Mouse (Mus musculus) liver, adult (tissue): ENCODE results near the gene Naa20.

Source experiments
- GATA4 ChIP-seq: IDR thresholded peaks from 2 replicates; pipeline ENCODE4 v1.6.1; 2014; ENCODE audit warnings: mild to moderate bottlenecking, low read length; ENCODE audit not compliant: insufficient replicate concordance

Gene Naa20

GRCm38 (mm10) chr2:145958551-145958950 lies 56.7 kb downstream of the Naa20 start:
- no peak for TF ChIP-seq GATA4

DNA sequence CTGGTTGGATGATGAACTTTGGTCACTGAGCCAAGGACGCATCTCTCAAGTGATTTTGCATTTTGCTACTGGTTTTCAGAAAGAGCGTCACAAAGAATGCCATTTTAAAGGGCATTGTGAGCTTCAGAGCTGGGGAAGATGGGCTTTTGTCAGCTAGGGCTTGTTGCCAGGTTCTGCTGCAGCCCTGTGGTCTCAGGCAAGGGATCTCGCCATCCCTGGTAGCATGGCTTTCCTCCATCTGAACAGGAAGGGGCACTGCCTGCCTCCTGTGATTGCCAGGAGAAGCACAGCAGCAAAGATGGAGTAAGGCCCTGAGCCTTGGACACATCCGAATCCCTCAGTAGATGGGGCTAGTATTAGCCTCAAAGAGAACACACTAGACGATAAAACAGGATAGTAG lies 60.0 kb downstream of the Naa20 start:
- no peak for TF ChIP-seq GATA4
